Mouse (Mus musculus) cerebellum, adult 18-20 months (tissue): ENCODE measurements at regions not wholly inside any gene's neighbourhood (a gene's known extent, or its start where the extent isn't known, plus 50 kb on each side); places are given as distances from the start of the nearest gene placed in this dataset.

Source experiments
- DNase-seq, 2 experiments: peaks; one replicate each; pipeline ENCODE4 v3.0.0; 2021

DNA sequence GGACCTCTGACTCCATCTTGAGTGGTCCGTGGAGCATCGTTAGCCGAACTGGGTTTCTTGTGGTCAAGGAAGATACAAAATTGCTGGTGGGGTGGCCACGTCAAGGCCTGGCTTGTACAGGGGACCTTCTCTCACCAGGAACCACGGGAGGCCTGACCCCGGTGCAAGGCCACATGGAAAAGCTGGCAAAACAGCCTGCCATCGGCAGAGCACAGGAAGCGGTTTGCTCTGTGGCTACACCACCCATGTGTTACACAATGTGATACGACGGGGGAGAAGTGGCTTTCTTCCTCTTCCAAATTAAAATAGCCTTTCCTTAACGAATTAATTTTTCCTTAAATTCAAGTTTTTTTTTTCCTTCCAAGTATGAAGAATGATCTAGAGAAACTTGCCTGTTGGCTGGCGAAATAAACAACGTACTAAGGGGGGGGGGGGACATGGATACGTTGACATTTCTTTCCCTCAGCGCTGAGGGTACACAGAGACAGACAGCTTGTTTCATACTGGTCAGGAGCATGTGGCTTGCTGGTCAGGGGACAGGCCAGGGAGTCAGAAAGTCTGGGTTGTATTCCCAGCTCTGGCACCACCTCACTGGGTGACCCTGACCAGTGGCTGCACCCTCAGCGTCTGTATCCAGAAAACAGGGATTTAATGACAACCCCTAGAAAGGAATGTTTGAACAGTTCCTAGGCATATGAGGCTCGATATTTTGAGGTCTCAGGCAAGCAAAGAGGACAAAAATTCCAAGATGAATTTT, 64.0 kb upstream of the Slc25a13 start:
- no peak for DNase-seq

DNA sequence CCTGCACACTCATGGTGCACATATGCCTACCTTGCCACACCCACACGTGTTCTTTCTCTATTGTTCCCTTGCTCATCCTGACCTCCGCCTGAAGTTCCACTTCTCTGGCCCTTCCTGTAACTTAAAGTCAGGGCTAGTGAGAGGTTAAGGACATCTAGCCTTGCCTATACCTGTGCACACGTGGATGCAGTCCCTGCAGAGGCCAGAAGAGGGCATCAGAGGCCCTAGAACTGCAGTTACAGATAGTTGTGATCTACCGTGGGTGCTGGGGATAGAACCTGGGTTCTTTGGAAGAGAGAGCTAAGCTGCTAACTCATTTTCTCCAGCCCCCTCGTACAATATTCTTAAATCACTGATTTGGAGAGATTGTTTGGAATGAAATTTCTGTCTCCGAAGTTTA, 62.7 kb upstream of the Slc25a13 start:
- DNase-seq, result no peak

DNA sequence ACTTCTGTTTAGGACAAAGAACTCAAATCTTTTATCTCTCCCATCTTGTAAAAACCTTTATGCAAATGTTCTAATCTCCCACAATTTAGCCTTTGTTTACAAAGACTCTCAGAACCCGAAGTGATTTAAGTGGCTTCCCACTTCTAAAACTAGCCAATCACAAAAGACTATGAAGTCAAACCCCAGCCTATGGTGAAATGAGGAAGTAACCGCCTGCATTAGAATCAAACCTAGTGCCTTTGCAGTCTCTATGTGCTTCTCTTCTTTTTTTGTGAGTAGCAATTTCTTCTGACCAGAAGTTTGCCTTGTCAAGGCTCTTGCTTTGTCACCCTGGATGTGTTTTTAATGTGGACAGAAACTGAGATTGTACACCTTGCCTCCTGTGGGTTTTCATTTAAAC, 53.6 kb upstream of the Slc25a13 start:
- DNase-seq, result no peak
